Mouse (Mus musculus): Measurements from ENCODE around the gene Cdca5. TPM values are rescaled to one million over a fixed set of nuclear protein-coding genes. Genes with fewer than 3 reads are reported as not detected.
A peak's percentile ranks its signal among the peaks of the same experiment; 100 is the strongest.
"Not testable (repeated sequence)": the region's sequence is repeated elsewhere in the genome, so short reads cannot be mapped to it uniquely, and the experiment has no call there.

The Cdca5 gene
- polyA plus RNA-seq, 1 experiment: 15.7 TPM

- WGBS: 93% methylated on average over 7 of the region's 7 CpGs
- no peak for DNase-seq (ENCODE audit: low read depth, low spot score)
Measured at GRCm38 (mm10) chr19:6094119-6094518, 9.3 kb downstream of the Cdca5 start, which contains the start of gene AC131692.1. Gene AC131692.1 (plus strand): TSS chr19:6094419.

- WGBS: 82% methylated on average over 3 of the region's 3 CpGs
- no peak for DNase-seq (ENCODE audit: low read depth, low spot score)
Measured at GRCm38 (mm10) chr19:6097847-6098246, 13.1 kb downstream of the Cdca5 start.

GRCm38 (mm10) chr19:6101186-6101585 is 16.4 kb downstream of the Cdca5 start:
- DNase-seq (ENCODE audit: low read depth, low spot score): no peak
- WGBS: 78% methylated on average over 6 of the region's 6 CpGs

GRCm38 (mm10) chr19:6102169-6102853 is 17.5 kb downstream of the Cdca5 start:
- 71% methylated on average over 6 of the region's 6 CpGs for WGBS
- DNase-seq (ENCODE audit: low read depth, low spot score): no peak

- no peak for DNase-seq (ENCODE audit: low read depth, low spot score)
- WGBS: 15% methylated on average over 4 of the region's 4 CpGs
Measured at GRCm38 (mm10) chr19:6104476-6104875, 19.7 kb downstream of the Cdca5 start.

GRCm38 (mm10) chr19:6105586-6105985 is 20.8 kb downstream of the Cdca5 start, which contains the start of gene Naaladl1:
Gene Naaladl1 (plus strand): TSS chr19:6105782.
- DNase-seq (ENCODE audit: low read depth, low spot score): no peak
- 41% methylated on average over 7 of the region's 7 CpGs for WGBS

GRCm38 (mm10) chr19:6113116-6113515 is 28.3 kb downstream of the Cdca5 start:
- DNase-seq (ENCODE audit: low read depth, low spot score): no peak
- 68% methylated on average over 6 of the region's 6 CpGs for WGBS

- WGBS: 87% methylated on average over 15 of the region's 15 CpGs
- no peak for DNase-seq (ENCODE audit: low read depth, low spot score)
Measured at GRCm38 (mm10) chr19:6116113-6116850, 31.5 kb downstream of the Cdca5 start.

- WGBS: 1% methylated on average over 32 of the region's 32 CpGs
- no peak for DNase-seq (ENCODE audit: low read depth, low spot score)
Measured at GRCm38 (mm10) chr19:6117346-6117985, 32.7 kb downstream of the Cdca5 start.

- no peak for DNase-seq (ENCODE audit: low read depth, low spot score)
- WGBS: under 1% methylated on average over 77 of the region's 77 CpGs
Measured at GRCm38 (mm10) chr19:6117986-6118676, 33.3 kb downstream of the Cdca5 start, which contains the start of gene Sac3d1. Gene Sac3d1 (minus strand): TSS chr19:6118650.

GRCm38 (mm10) chr19:6118677-6119185 is 33.9 kb downstream of the Cdca5 start:
- WGBS: 2% methylated on average over 8 of the region's 8 CpGs

GRCm38 (mm10) chr19:6121761-6122160 is 37.0 kb downstream of the Cdca5 start:
- 53% methylated on average over 19 of the region's 19 CpGs for WGBS
- no peak for DNase-seq (ENCODE audit: low read depth, low spot score)

More at GRCm38 (mm10) chr19:6118677-6119185, 33.9 kb downstream of the Cdca5 start:
- no peak for DNase-seq (ENCODE audit: low read depth, low spot score)

- 39% methylated on average over 8 of the region's 8 CpGs for WGBS
- no peak for DNase-seq (ENCODE audit: low read depth, low spot score)
Measured at GRCm38 (mm10) chr19:6123330-6123729, 38.5 kb downstream of the Cdca5 start.

GRCm38 (mm10) chr19:6124898-6125297 is 40.1 kb downstream of the Cdca5 start:
- 68% methylated on average over 2 of the region's 2 CpGs for WGBS
- DNase-seq (ENCODE audit: low read depth, low spot score): no peak

- WGBS: 20% methylated on average over 4 of the region's 4 CpGs
- DNase-seq (ENCODE audit: low read depth, low spot score): no peak
Measured at GRCm38 (mm10) chr19:6126289-6126688, 41.5 kb downstream of the Cdca5 start.

- 26% methylated on average over 10 of the region's 10 CpGs for WGBS
- no peak for DNase-seq (ENCODE audit: low read depth, low spot score)
Measured at GRCm38 (mm10) chr19:6126789-6127580, 42.2 kb downstream of the Cdca5 start.

- under 1% methylated on average over 32 of the region's 32 CpGs for WGBS
- DNase-seq (ENCODE audit: low read depth, low spot score): peak; percentile 93
Measured at GRCm38 (mm10) chr19:6127760-6128341, 43.1 kb downstream of the Cdca5 start, which contains the start of gene Snx15. Gene Snx15 (minus strand): TSS chr19:6128304.

GRCm38 (mm10) chr19:6130414-6131128 is 45.8 kb downstream of the Cdca5 start:
- 62% methylated on average over 7 of the region's 7 CpGs for WGBS
- not testable (repeated sequence) for DNase-seq (ENCODE audit: low read depth, low spot score)

All from large intestine, adult 2 months (tissue).